17 mouse cellular contexts compared by ENCODE assay signal in genomic region chr8:117537751-117538150, GRCm38 (mm10). TPM values are rescaled to one million over a fixed set of nuclear protein-coding genes. Genes with fewer than 3 reads are reported as not detected.
DNase-seq lines count a peak whose midpoint lies in the region; ATAC-seq and TF ChIP-seq lines count a peak whose summit lies in the region.
"Had no signal": no experiment of that assay in that cellular context is flagged by ENCODE, and none has a peak within 500 bp of the region (broad histone marks: within the 10 kb centered on the region; RNA-seq: fewer than 3 reads in every experiment).

No protein-coding gene starts in this region.

- peak overlapping the region; percentile 53 for H3K27ac ChIP-seq in bone marrow, adult 2 months (ENCODE audit: control insufficient read depth, insufficient read depth, low read depth, low read length, poor library complexity)
- H3K27ac ChIP-seq in limb, embryonic 15.5 days, result no peak overlapping the region
- H3K27ac ChIP-seq: embryonic facial prominence, embryonic 15.5 days; hindbrain, embryonic 13.5 days; lung, embryonic 15.5 days; midbrain, embryonic 15.5 days; neural tube, embryonic 13.5 days; stomach, embryonic 15.5 days had no signal

- peaks cover 23% of the 10 kb centered on the region for H3K4me1 ChIP-seq in bone marrow, adult 2 months (ENCODE audit: control insufficient read depth, insufficient read depth, low read length)
- H3K4me1 ChIP-seq in limb, embryonic 15.5 days, result no peaks in the 10 kb centered on the region
- H3K4me1 ChIP-seq in megakaryocyte, embryonic 14.5 days, result peaks cover 94% of the 10 kb centered on the region
- H3K4me1 ChIP-seq: embryonic facial prominence, embryonic 15.5 days; hindbrain, embryonic 13.5 days; lung, embryonic 15.5 days; midbrain, embryonic 15.5 days; neural tube, embryonic 13.5 days; stomach, embryonic 15.5 days had no signal

- H3K9me3 ChIP-seq in limb, embryonic 15.5 days, result no peaks in the 10 kb centered on the region
- H3K9me3 ChIP-seq in megakaryocyte, embryonic 14.5 days, result peaks cover 7% of the 10 kb centered on the region
- H3K9me3 ChIP-seq: embryonic facial prominence, embryonic 15.5 days; lung, embryonic 15.5 days; midbrain, embryonic 15.5 days; neural tube, embryonic 13.5 days; stomach, embryonic 15.5 days had no signal

- no peak for TF ChIP-seq CTCF in bone marrow, adult 2 months (IDR thresholded peaks at IDR 0.05; ENCODE audit: control insufficient read depth, insufficient read depth, low read length)

- H3K4me2 ChIP-seq in limb, embryonic 15.5 days, result no peak overlapping the region
- H3K4me2 ChIP-seq: embryonic facial prominence, embryonic 15.5 days; hindbrain, embryonic 13.5 days; lung, embryonic 15.5 days; midbrain, embryonic 15.5 days; neural tube, embryonic 13.5 days; stomach, embryonic 15.5 days had no signal

- no peak for ATAC-seq in limb, embryonic 15.5 days (ENCODE audit: insufficient number of reproducible peaks, low FRiP score, low TSS enrichment, low read depth)
- ATAC-seq: intestine, postnatal 0 days; midbrain, embryonic 15.5 days had no signal

- no peak overlapping the region for H3K4me3 ChIP-seq in bone marrow, adult 2 months (replicated peaks; ENCODE audit: control insufficient read depth, low read depth, low read length)
- no peak overlapping the region for H3K4me3 ChIP-seq in limb, embryonic 15.5 days
- peak overlapping the region; percentile 84 for H3K4me3 ChIP-seq in megakaryocyte, embryonic 14.5 days (replicated peaks)
- H3K4me3 ChIP-seq: embryonic facial prominence, embryonic 15.5 days; hindbrain, embryonic 13.5 days; lung, embryonic 15.5 days; midbrain, embryonic 15.5 days; neural tube, embryonic 13.5 days; stomach, embryonic 15.5 days had no signal

- WGBS in bone marrow, adult 2 months, result 14% methylated on average over 7 of the region's 7 CpGs
- 58% methylated on average over 7 of the region's 7 CpGs for WGBS in limb, embryonic 15.5 days

- peak; percentile 22 for DNase-seq in layer of hippocampus, adult 9-11 months
- no peak for DNase-seq in layer of hippocampus, postnatal 25 days (ENCODE audit: extremely low spot score in 1 of 2, low spot score in 1 of 2)
- no peak for DNase-seq in ovary, postnatal 14 days (ENCODE audit: low spot score)
- no peak for DNase-seq in gastrocnemius, postnatal 4 days (ENCODE audit: low spot score in 2 of 2)
- DNase-seq: cerebellum, adult 18-20 months; kidney, postnatal 25 days; thymus, postnatal 14 days had no signal

- H3K27me3 ChIP-seq in limb, embryonic 15.5 days, result no peaks in the 10 kb centered on the region
- H3K27me3 ChIP-seq in megakaryocyte, embryonic 14.5 days (replicated peaks), result no peaks in the 10 kb centered on the region
- H3K27me3 ChIP-seq: embryonic facial prominence, embryonic 15.5 days; hindbrain, embryonic 13.5 days; lung, embryonic 15.5 days; midbrain, embryonic 15.5 days; neural tube, embryonic 13.5 days; stomach, embryonic 15.5 days had no signal

- 0 out of 2 replicates have a peak overlapping the region, but pooled peaks have one; percentile 10 for H3K9ac ChIP-seq in limb, embryonic 15.5 days
- H3K9ac ChIP-seq: embryonic facial prominence, embryonic 15.5 days; hindbrain, embryonic 13.5 days; lung, embryonic 15.5 days; midbrain, embryonic 15.5 days; neural tube, embryonic 13.5 days; stomach, embryonic 15.5 days had no signal

- TF ChIP-seq POLR2A in bone marrow, adult 2 months (IDR thresholded peaks at IDR 0.05; ENCODE audit: borderline replicate concordance, control insufficient read depth, low read depth, low read length), result no peak; the same call in 1 of the 2 replicates

- H3K36me3 ChIP-seq in limb, embryonic 15.5 days, result no peaks in the 10 kb centered on the region
- peaks cover 84% of the 10 kb centered on the region for H3K36me3 ChIP-seq in megakaryocyte, embryonic 14.5 days (replicated peaks; ENCODE audit: low read length)
- H3K36me3 ChIP-seq: embryonic facial prominence, embryonic 15.5 days; hindbrain, embryonic 13.5 days; lung, embryonic 15.5 days; midbrain, embryonic 15.5 days; neural tube, embryonic 13.5 days; stomach, embryonic 15.5 days had no signal

RNA-seq across cellular contexts. Expression of gene Plcg2, which starts 39.7 kb away (rescaled TPM):
- total RNA-seq in layer of hippocampus, postnatal 25 days (2021), result 1 to 10 TPM; 3.8 to 4.0 TPM
- polyA plus RNA-seq in bone marrow, adult 2 months (2011; ENCODE audit: insufficient read depth, insufficient read length, low replicate concordance, missing spikeins), result 14.7 and 36.8 TPM in 2 replicates
- polyA plus RNA-seq in limb, embryonic 15.5 days (2015; fragmentation: Nextera tagmentation; extraction: Ambion mirVana), result 3.8 and 4.6 TPM in 2 replicates
- 36.0 and 76.6 TPM in 2 replicates for polyA plus RNA-seq in megakaryocyte, embryonic 14.5 days (2012; ENCODE audit: insufficient read depth, low replicate concordance)
- 1 to 10 TPM; 2.1 to 2.4 TPM for total RNA-seq in gastrocnemius, postnatal 4 days (2021)
